Mouse (Mus musculus) forebrain, embryonic 15.5 days (tissue): ENCODE data around the gene Golm1. TPM values are rescaled to one million over a fixed set of nuclear protein-coding genes. Genes with fewer than 3 reads are reported as not detected.

Experiments used
- polyA plus RNA-seq: library from polyadenylated mRNA; unstranded; fragments of >200 nt; fragmentation: Nextera tagmentation; extraction: Ambion mirVana; gene quantifications from 2 replicates; pipeline ENCODE4 v1.2.1, GENCODE M21; 2015

The Golm1 gene
- polyA plus RNA-seq, 1 experiment from 2014 or later, result 48.6 TPM

Other genes starting within 250 kb of the Golm1 start
- gene Agtpbp1, start 90.6 kb downstream of the Golm1 start, polyA plus RNA-seq, result 50.8 and 52.3 TPM in 2 replicates
- 157 and 161 TPM in 2 replicates for gene Naa35, start 90.6 kb downstream of the Golm1 start, polyA plus RNA-seq
- gene 4921517D22Rik, start 18.3 kb upstream of the Golm1 start, polyA plus RNA-seq, result not detected in 2 replicates
- 0.15 and 0.29 TPM in 2 replicates for gene Spata31d1a, start 34.5 kb upstream of the Golm1 start, polyA plus RNA-seq
- not detected in 2 replicates for gene Spata31d1b, start 36.5 kb upstream of the Golm1 start, polyA plus RNA-seq
- not detected in 2 replicates for gene Spata31d1d, start 55.9 kb upstream of the Golm1 start, polyA plus RNA-seq
- gene 1700014D04Rik, start 70.9 kb upstream of the Golm1 start, polyA plus RNA-seq, result 0.39 TPM in 1 of 2 replicates, not detected in the other
- 129 and 146 TPM in 2 replicates for gene Isca1, start 94.0 kb upstream of the Golm1 start, polyA plus RNA-seq
- gene Gm49354, start 106.4 kb upstream of the Golm1 start, polyA plus RNA-seq, result not detected in 2 replicates
- 54.9 and 58.9 TPM in 2 replicates for gene Tut7, start 147.3 kb upstream of the Golm1 start, polyA plus RNA-seq